Mouse (Mus musculus) midbrain, embryonic 16.5 days (tissue): ENCODE results near the gene Trpm8. TPM values are rescaled to one million over a fixed set of nuclear protein-coding genes. Genes with fewer than 3 reads are reported as not detected.

Source experiments
- ATAC-seq: fragments of 200-750 bp; cut with Nextera tagmentation; 2 replicates; pipeline ENCODE4 v1.8.0; 2017; ENCODE audit warnings: moderate TSS enrichment
- H3K27ac ChIP-seq: fragments of 300-500 bp; sonication (generic); 2 replicates; pipeline ENCODE4 v1.5.1; 2014; ENCODE audit warnings: mild to moderate bottlenecking, low read length, mixed read lengths
- H3K27me3 ChIP-seq: fragments of 300-500 bp; sonication (generic); 2 replicates; pipeline ENCODE4 v1.6.1; 2014; ENCODE audit warnings: low read depth, low read length, mixed read lengths; ENCODE audit not compliant: control insufficient read depth, insufficient read depth
- H3K36me3 ChIP-seq: fragments of 300-500 bp; sonication (generic); 2 replicates; pipeline ENCODE4 v1.6.1; 2014; ENCODE audit warnings: mild to moderate bottlenecking, low read length, moderate library complexity, mixed read lengths; ENCODE audit not compliant: control insufficient read depth, insufficient read depth
- H3K4me1 ChIP-seq: fragments of 300-500 bp; sonication (generic); 2 replicates; pipeline ENCODE4 v1.6.1; 2014; ENCODE audit warnings: mild to moderate bottlenecking, low read length, mixed read lengths; ENCODE audit not compliant: control insufficient read depth, insufficient read depth
- H3K4me2 ChIP-seq: fragments of 300-500 bp; sonication (generic); 2 replicates; pipeline ENCODE4 v1.6.1; 2014; ENCODE audit warnings: mild to moderate bottlenecking, low read length, mixed read lengths
- H3K4me3 ChIP-seq: fragments of 300-500 bp; sonication (generic); 2 replicates; pipeline ENCODE4 v1.5.1; 2014; ENCODE audit warnings: low read depth, mild to moderate bottlenecking, low read length, moderate library complexity, mixed read lengths
- H3K9ac ChIP-seq: fragments of 300-500 bp; sonication (generic); 2 replicates; pipeline ENCODE4 v1.6.1; 2014; ENCODE audit warnings: low read depth, low read length, mixed read lengths
- H3K9me3 ChIP-seq: fragments of 300-500 bp; sonication (generic); replicated peaks from 2 replicates; pipeline ENCODE4 v1.6.1; 2014; ENCODE audit warnings: mild to moderate bottlenecking, low read length, mixed read lengths; ENCODE audit not compliant: control insufficient read depth, poor library complexity, severe bottlenecking
- WGBS: fragments of 180-500 bp; shearing (Covaris S2); extraction: QIAGEN DNeasy Blood & Tissue Kit; methylation state at CpG from one replicate; pipeline ENCODE4 v1.1.7; 2014; 5-methylcytosine and 5-hydroxymethylcytosine counted together
- polyA plus RNA-seq: library from polyadenylated mRNA; unstranded; fragments of >200 nt; fragmentation: Nextera tagmentation; extraction: Ambion mirVana; gene quantifications from 2 replicates; pipeline ENCODE4 v1.2.1, GENCODE M21; 2015

Gene Trpm8
- polyA plus RNA-seq, 1 experiment from 2014 or later, result 0.11 TPM

DNA sequence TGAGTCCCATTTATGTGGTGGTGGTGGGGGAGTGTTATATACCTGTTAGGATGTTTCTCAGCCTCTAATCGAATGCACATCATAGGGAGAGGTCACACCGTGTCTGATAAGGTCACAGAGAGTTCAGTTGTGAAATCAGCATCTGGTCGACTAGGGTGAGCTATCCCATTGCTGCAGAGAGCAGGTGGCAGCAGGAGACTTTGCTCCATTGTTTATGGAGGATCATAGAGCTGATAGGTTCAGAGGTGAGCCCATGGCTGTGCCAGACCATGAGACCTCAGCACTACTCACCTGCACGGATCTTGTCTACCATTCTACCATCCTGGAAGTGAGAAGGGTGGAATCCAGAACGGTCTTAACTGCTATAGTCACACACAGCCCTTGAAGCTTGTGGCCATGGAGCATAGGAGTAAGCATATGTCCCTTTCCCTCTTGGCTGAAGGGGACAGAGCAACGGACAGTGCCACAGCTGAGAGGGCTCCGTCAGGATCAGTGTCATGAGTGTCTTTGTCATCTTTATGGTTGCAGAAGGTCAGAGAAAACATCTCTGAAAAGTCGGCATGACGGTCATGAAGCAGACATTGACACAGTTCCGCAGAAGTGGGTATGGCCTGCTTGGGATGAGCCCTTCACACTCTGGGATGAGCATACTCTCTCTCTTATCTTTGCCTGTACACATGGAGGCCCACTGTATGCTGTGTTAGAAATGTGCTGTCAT is 6.9 kb downstream of the Trpm8 start:
- Histone ChIP-seq H3K27ac (no peak overlapping the region), H3K4me3 (no peak overlapping the region), H3K9me3 (peaks cover 35% of the 10 kb centered on the region), H3K4me2 (no peak overlapping the region), H3K4me1 (no peaks in the 10 kb centered on the region), H3K36me3 (no peaks in the 10 kb centered on the region), H3K9ac (no peak overlapping the region), H3K27me3 (no peaks in the 10 kb centered on the region)
- peak; percentile 18; the same call in 1 of the 2 replicates for ATAC-seq
- whole genome bisulfite sequencing, result 64% methylated on average over 10 of the region's 10 CpGs

DNA sequence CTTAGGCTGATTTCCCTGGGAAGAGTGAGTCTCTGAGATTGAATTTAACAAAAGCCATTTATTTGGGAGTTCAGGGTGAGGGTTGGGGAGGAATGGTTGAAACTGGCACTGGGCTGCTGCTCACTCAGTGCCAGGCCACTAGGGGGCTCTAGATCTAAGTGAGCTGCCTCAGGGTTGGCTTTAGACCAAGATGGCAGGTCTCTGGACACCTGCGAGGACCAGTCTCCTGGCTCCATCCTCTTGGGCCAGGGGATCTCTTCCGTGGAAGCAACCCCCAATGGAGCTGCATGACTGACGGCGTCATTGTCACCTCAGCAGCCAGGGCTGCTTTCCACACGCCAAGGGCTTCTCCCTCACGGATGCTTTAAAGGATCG is 7.5 kb downstream of the Trpm8 start:
- 63% methylated on average over 7 of the region's 7 CpGs for WGBS
- Histone ChIP-seq H3K4me1 (no peaks in the 10 kb centered on the region), H3K36me3 (no peaks in the 10 kb centered on the region), H3K9ac (no peak overlapping the region), H3K4me2 (no peak overlapping the region), H3K27ac (no peak overlapping the region), H3K9me3 (peaks cover 38% of the 10 kb centered on the region), H3K27me3 (no peaks in the 10 kb centered on the region), H3K4me3 (no peak overlapping the region)
- no peak for ATAC-seq

DNA sequence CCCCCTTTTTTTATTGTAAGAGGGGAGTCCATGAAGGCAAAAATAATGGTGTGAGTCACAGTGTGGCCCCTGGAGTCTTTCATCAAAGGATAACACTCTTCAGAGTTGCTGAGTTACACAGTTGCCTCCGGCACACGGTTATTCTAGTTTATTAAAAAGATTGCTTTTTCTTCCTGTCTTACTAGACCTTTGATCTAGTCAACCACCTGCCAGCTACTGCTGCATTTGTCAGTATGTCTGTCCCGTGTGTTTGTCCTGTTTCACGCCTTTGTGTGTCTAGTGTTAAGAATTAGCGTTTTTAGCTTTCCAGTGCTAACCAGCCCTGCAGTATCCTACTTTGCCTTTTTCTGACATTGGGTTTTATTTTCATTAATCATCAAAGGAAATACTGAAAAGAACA is 8.2 kb downstream of the Trpm8 start:
- Histone ChIP-seq H3K36me3 (no peaks in the 10 kb centered on the region), H3K27ac (no peak overlapping the region), H3K9me3 (peaks cover 42% of the 10 kb centered on the region), H3K9ac (no peak overlapping the region), H3K4me2 (no peak overlapping the region), H3K4me3 (no peak overlapping the region), H3K27me3 (no peaks in the 10 kb centered on the region), H3K4me1 (no peaks in the 10 kb centered on the region)
- 72% methylated on average over 5 of the region's 5 CpGs for WGBS
- ATAC-seq, result no peak

DNA sequence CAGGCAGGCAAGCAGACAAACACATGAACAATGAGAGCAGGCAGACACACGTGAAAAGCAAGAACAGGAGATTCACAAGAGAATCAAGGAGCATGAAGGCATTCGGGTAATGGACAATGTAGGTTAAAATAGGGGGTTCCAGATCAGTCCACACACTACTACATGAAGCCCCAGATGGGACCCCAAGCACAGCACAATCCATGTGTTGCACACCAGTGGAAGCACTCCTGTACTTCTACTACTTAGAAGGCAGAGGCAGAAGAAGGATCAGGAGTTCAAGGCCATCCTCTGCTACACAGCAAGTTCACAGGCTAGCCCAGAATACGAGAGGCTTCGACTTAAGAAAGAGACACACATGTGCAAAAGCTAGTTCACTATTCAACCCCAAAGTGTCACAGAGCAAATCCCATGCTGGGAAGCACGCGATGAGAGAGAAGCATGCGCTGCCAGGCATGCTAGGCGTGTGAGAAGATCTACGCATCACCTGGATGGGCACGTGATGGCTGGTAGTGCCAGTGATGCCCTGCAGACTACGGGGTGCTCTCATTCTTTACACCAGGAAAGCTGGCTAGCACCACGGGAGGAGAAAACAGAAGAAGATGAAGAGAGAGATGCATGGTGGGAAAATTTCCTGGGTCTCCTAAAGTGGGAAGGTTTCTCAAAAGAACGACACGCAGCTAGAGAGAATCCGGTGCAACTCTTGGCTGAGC is 8.8 kb downstream of the Trpm8 start:
- Histone ChIP-seq H3K27me3 (no peaks in the 10 kb centered on the region), H3K36me3 (no peaks in the 10 kb centered on the region), H3K27ac (no peak overlapping the region), H3K4me2 (no peak overlapping the region), H3K4me3 (no peak overlapping the region), H3K4me1 (no peaks in the 10 kb centered on the region), H3K9me3 (peaks cover 46% of the 10 kb centered on the region), H3K9ac (no peak overlapping the region)
- no peak for ATAC-seq
- 84% methylated on average over 15 of the region's 15 CpGs for WGBS

DNA sequence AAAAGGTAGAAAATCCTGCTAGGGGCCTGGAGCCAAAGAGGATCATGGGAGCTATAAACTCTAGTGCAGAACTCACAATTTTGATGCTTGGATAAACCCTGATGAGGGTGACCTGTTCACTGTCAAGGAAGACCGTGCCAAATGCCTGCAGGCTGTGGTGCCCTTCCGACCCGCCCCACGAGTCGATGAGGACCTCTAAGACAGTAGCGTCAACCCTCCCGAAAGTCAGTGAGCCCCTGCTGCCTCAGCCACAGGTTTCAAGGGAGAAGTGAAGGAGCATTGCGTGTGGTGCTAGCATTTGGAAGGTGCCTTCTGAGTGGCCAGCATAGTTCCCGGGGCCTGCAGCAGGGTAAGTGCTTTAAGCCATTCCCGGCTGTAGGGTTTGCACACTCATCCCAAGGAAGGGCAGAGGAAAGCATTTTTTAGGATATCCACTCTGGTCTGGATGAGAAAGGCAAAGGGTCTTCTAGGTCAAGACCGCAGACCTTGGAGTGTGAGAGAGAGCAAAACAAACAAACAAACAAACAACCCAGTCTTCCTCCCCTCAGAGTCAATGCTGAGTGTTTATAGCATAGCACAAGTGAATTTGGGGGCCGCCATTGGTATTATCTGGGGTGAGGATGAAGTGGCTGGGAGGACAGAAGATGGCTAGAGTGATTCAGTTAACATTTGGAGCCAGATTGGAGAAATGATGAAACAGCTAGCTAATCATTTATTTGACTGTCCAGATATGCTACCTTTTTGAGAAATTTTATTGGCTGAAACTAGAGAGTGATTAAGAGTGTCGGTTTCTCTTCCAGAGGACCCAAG is 9.6 kb downstream of the Trpm8 start:
- Histone ChIP-seq H3K4me2 (no peak overlapping the region), H3K4me1 (no peaks in the 10 kb centered on the region), H3K4me3 (no peak overlapping the region), H3K27me3 (no peaks in the 10 kb centered on the region), H3K36me3 (no peaks in the 10 kb centered on the region), H3K9me3 (peaks cover 54% of the 10 kb centered on the region), H3K27ac (no peak overlapping the region), H3K9ac (no peak overlapping the region)
- ATAC-seq, result no peak
- 75% methylated on average over 13 of the region's 13 CpGs for WGBS

DNA sequence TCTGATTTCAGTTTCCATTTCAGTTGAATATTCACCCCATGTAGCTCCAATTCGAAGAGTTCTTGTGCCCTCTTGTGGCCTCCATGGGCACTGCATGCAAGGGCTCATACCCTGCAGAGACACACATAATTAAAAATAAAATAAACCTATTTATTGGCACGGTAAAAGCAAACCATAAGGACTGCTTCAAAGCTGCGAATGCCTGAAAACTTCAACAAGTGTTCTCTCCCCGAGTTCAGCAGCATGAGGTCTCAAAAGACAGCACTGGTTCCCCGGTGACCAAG is 10.2 kb downstream of the Trpm8 start:
- no peaks in the 10 kb centered on the region for H3K4me1 ChIP-seq
- no peak overlapping the region for H3K9ac ChIP-seq
- ATAC-seq, result no peak
- H3K4me3 ChIP-seq, result no peak overlapping the region
- no peaks in the 10 kb centered on the region for H3K27me3 ChIP-seq
- WGBS, result 36% methylated on average over 5 of the region's 5 CpGs
- no peak overlapping the region for H3K27ac ChIP-seq
- peaks cover 57% of the 10 kb centered on the region for H3K9me3 ChIP-seq
- no peak overlapping the region for H3K4me2 ChIP-seq
- no peaks in the 10 kb centered on the region for H3K36me3 ChIP-seq

DNA sequence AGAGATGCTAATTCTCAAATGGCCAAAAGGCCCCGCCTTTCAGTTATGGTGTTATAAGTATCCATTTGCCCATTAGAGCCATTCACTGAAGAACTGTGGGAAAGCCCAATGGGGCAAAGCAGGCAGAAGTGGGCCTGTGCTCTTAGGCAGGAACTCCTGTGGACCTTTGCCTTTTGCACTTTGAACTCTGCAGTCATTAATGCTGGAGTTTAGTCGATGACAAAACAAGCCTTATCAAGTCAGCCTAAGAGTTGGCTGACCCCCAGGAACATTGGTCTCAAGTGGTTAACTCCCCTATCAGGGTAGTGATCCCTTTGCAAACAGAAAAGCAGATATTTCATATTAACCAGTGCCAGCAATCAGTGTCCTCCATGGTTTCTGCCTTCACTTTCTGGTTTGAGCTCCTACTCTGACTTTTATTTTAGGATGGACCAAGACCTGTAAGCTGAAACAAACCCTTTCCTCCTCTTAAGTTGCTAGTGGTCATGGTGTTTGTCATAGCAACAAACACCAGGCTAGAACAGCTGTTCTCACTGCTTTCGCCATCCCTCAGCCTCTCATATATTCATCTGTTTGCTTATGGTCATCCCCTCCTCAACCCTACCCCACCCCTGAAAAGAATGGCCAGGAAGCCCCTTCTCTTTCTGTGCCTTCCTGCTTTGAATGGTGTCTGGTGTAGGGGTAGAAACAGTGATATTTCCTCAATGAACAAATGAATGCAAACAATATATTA is 10.8 kb downstream of the Trpm8 start:
- no peaks in the 10 kb centered on the region for H3K4me1 ChIP-seq
- WGBS, result 41% methylated on average over 3 of the region's 3 CpGs
- H3K9me3 ChIP-seq, result peaks cover 56% of the 10 kb centered on the region
- ATAC-seq, result no peak
- no peak overlapping the region for H3K9ac ChIP-seq
- H3K4me2 ChIP-seq, result no peak overlapping the region
- no peaks in the 10 kb centered on the region for H3K36me3 ChIP-seq
- no peak overlapping the region for H3K4me3 ChIP-seq
- H3K27ac ChIP-seq, result no peak overlapping the region
- H3K27me3 ChIP-seq, result no peaks in the 10 kb centered on the region

DNA sequence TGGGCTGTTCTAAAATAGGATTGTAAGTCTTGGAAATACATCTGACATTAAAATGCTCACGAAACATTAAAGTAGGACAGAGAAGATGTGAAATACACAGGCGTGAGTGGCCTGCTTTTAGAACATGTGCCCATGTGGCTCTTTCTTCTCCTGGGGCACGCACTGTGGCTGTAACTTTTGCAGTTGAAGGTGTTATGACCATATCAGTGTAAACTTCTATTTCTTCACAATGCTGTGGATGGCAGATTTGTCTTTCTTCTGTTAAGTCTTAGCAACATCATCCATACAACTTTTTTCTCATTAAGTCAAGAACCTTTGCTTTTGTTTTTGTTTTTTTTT is 11.3 kb downstream of the Trpm8 start:
- no peaks in the 10 kb centered on the region for H3K36me3 ChIP-seq
- 67% methylated on average over 3 of the region's 3 CpGs for WGBS
- H3K9ac ChIP-seq, result no peak overlapping the region
- H3K27ac ChIP-seq, result no peak overlapping the region
- no peak for ATAC-seq
- no peak overlapping the region for H3K4me2 ChIP-seq
- H3K4me3 ChIP-seq, result no peak overlapping the region
- no peaks in the 10 kb centered on the region for H3K27me3 ChIP-seq
- H3K9me3 ChIP-seq, result peaks cover 51% of the 10 kb centered on the region
- H3K4me1 ChIP-seq, result no peaks in the 10 kb centered on the region
